In genomic region chr2:125315203-125315602, GRCm38 (mm10) we compare ENCODE assay signal across 34 mouse cellular contexts.
"Had no signal": no experiment of that assay in that cellular context is flagged by ENCODE, and none has a peak within 500 bp of the region (broad histone marks: within the 10 kb centered on the region; RNA-seq: fewer than 3 reads in every experiment).

No protein-coding gene starts in this region.

- H3K27me3 ChIP-seq: heart, embryonic 12.5 days; heart, embryonic 13.5 days; heart, embryonic 15.5 days; hindbrain, embryonic 12.5 days; hindbrain, embryonic 13.5 days; hindbrain, embryonic 15.5 days; intestine, embryonic 15.5 days; kidney, embryonic 15.5 days had no signal

- H3K4me1 ChIP-seq: hindbrain, embryonic 12.5 days; hindbrain, embryonic 13.5 days; hindbrain, embryonic 15.5 days; intestine, embryonic 15.5 days; kidney, embryonic 15.5 days had no signal

- H3K9me3 ChIP-seq: heart, embryonic 12.5 days; heart, embryonic 13.5 days; heart, embryonic 15.5 days; hindbrain, embryonic 10.5 days; hindbrain, embryonic 12.5 days; hindbrain, embryonic 13.5 days; hindbrain, embryonic 15.5 days; intestine, embryonic 15.5 days; kidney, embryonic 15.5 days had no signal

- H3K9ac ChIP-seq: heart, embryonic 12.5 days; heart, embryonic 13.5 days; heart, embryonic 15.5 days; hindbrain, embryonic 12.5 days; hindbrain, embryonic 13.5 days; hindbrain, embryonic 14.5 days; hindbrain, embryonic 15.5 days; intestine, embryonic 15.5 days; kidney, embryonic 15.5 days had no signal

- H3K4me2 ChIP-seq: heart, embryonic 11.5 days; heart, embryonic 12.5 days; heart, embryonic 13.5 days; heart, embryonic 15.5 days; hindbrain, embryonic 12.5 days; hindbrain, embryonic 13.5 days; hindbrain, embryonic 14.5 days; hindbrain, embryonic 15.5 days; intestine, embryonic 15.5 days; kidney, embryonic 15.5 days had no signal

- H3K27ac ChIP-seq: heart, adult 2 months; heart, embryonic 13.5 days; heart, embryonic 15.5 days; hindbrain, embryonic 10.5 days; hindbrain, embryonic 12.5 days; hindbrain, embryonic 13.5 days; hindbrain, embryonic 14.5 days; hindbrain, embryonic 15.5 days; hindbrain, postnatal 0 days; intestine, embryonic 15.5 days; kidney, embryonic 15.5 days; kidney, postnatal 0 days; layer of hippocampus, adult 2 months had no signal

- H3K4me3 ChIP-seq: heart, adult 2 months; heart, embryonic 12.5 days; heart, embryonic 13.5 days; heart, embryonic 15.5 days; hindbrain, embryonic 10.5 days; hindbrain, embryonic 12.5 days; hindbrain, embryonic 13.5 days; hindbrain, embryonic 15.5 days; intestine, embryonic 15.5 days; kidney, embryonic 15.5 days; layer of hippocampus, adult 2 months had no signal

- DNase-seq: heart, adult 2 months; heart, postnatal 10 days; heart, postnatal 14 days; heart, postnatal 36 days; kidney, adult 11 months; kidney, adult 18-20 months; kidney, adult 2 months; kidney, adult 8-10 months; kidney, adult 9 months; kidney, postnatal 10 days; kidney, postnatal 14 days; kidney, postnatal 25 days; kidney, postnatal 36 days; kidney, postnatal 4 days; layer of hippocampus, adult 9-11 months; layer of hippocampus, postnatal 36 days had no signal

- ATAC-seq: hindbrain, embryonic 16.5 days; hindbrain, postnatal 0 days; inflammation-experienced regulatory T-cells, adult 6 months; intestine, embryonic 15.5 days; intestine, embryonic 16.5 days; intestine, postnatal 0 days had no signal
